Mouse (Mus musculus) spleen, adult 12 weeks (tissue): ENCODE results near the gene Ppig.
"Not testable (repeated sequence)": the region's sequence is repeated elsewhere in the genome, so short reads cannot be mapped to it uniquely, and the experiment has no call there.

Source experiments
- DNase-seq: peaks from one replicate; pipeline ENCODE4 v3.0.0; 2022; ENCODE audit warnings: low spot score

Gene Ppig

DNA sequence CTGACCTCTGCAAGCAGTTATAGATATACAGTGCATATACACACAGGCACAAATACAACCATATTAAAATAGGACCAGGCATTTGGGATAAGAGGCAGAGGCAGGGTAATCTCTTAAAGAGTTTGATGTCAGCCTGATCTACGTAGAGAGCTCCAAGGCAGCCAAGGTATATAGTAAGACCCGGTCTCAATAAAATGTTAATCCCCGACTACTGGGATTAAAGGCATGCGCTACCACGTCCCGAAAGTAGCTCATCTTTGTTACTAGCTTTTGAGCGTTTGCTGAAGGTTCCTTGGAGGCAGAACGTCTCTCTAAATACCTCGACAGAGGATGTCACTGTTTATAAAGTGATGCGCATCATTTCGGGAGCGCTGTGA lies at the start of gene Ppig:
Gene Ppig, plus strand, starts transcription at position 273 of the 377 bp plus-strand sequence.
- no peak for DNase-seq

DNA sequence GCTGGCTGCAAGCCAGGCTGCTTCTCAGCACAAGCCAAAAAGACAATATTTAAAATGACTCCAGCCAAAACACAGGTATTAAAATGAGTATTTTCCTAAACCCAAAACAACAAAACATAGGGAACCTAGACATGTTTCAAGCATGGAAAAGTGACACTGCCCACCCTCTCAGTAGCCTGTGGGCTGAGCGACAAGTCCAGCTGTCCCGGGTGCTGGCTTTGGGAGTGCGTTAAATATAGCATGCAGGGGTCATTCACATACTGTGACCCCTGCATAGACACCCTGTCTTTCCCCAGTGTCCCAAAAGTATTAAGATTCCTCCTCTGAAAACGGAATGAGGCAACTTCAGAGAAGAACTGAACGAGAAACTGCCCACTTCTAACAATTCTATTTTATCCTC lies 48.6 kb upstream of the Ppig start:
- no peak for DNase-seq

DNA sequence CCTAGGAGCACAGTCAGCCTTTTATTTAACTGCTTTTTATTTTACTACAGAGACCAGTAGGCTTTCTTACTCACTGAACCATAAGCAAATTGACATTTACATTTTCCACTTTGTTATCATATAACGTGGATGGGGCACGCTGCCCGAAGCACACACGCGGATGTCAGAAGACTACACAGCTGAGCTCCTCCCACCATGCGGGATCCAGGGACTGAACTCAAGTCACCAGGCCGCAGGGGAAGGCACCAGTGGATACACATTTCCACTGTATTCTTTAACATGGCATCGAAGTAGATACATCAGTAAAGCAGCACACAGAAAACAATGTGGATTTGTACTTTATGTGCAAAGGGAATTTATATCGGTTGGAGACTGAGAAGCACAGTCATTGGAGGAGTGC lies 47.1 kb upstream of the Ppig start:
- no peak for DNase-seq

DNA sequence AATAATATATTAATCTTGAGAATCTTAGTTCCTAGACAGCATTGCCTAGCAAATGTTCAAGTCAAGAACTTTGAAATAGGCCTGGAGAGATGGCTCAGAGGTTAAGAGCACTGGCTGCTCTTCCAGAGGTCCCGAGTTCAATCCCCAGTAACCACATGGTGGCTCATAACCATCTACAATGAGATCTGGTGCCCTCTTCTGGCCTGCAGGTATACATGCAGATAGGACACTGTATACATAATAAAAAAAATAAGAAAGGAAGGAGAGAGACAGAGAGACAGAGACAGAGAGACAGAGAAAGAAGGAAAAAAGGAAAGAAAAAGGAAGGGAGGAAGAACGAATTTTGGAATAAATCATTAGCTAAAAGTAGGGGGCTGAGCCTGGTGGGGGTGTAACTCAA lies 45.6 kb upstream of the Ppig start:
- no peak for DNase-seq

DNA sequence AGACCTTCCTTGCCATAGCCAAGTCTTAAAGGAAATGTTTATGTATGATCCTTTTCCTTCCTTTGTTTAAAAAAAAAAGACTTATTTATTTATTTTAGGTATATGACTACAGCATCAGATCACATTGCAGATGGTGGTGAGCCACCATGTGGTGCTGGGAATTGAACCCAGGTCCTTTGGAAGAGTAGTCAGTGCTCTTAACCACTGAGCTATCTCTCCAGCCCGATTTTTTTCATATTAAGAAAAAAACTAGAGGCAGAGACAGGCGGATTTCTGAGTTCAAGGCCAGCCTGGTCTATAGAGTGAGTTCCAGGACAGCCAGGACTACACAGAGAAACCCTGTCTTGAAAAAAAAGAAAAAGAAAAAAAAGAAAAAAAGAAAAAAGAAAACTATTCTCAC lies 45.1 kb upstream of the Ppig start:
- DNase-seq = not testable (repeated sequence)

DNA sequence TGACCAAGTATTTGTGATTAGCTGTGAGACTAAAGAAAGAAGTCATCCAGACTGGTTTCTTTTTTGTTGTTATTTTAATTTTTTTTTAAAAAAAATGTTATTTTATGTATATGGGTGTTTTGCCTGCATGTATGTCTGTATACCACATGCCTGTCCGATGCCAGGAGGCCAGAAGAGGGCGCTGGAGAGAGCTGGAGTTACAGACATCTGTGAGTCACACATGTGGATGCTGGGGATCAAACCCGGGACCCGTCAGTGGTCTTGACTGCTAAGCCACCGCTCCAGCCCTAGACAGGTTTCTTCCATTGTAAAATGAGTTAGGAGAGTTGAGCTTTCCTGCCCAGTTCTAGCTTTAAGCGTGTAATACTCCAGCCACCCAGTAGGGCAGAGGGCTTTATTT lies 42.4 kb upstream of the Ppig start:
- DNase-seq = peak; percentile 15

DNA sequence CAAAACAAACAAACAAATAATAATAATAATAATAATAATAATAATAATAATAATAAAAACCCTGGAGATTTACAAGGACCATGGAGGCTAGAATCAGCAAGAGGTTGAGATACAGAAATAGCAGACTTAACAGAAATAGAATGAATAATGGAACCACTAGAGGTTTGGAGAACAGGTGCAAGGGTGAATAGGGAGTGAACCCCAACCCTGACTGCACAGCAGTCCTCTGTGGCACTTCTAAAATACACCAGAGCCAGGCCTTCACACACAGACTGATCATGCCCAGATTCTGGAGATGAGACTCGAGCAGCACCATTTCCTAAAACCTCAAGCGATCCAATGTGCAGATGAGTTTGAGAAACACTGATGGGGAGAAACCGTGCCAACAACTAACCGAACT lies 40.4 kb upstream of the Ppig start:
- DNase-seq = no peak

DNA sequence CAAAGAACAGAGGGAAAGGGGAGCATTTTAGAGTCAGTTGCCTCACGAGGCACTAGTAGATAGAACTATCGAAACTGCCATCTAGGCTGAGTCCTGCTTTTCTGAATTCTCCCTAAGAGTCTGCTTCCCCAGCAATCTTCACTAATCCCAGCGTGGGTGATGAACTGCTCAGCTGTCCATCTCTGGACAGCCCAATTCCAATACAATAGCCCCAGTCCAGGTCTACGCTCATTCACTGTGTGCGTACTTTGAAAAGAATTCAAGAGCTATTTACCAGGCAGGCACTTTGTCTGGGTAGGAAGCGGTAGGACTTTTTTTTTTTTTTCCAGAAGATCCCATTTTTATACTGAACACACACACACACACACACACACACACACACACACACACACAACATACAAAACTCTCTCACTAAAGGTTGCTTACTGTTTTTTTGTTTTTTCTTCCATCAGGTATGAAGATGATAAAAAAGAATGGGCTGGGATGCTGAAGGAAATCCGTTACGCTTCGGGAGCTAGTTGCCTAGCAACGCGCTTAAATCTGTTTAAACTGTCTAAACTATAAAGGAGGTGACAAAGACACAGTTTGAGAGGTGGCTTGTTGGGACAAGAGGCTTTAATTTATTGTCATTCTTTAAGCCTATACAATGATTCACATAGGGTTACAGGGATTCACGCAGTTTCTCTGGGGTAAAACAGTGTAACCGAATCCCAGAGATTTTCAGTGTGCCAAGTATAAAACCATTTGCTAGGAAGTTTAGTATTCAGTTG lies 39.1 kb upstream of the Ppig start:
- no peak for DNase-seq

DNA sequence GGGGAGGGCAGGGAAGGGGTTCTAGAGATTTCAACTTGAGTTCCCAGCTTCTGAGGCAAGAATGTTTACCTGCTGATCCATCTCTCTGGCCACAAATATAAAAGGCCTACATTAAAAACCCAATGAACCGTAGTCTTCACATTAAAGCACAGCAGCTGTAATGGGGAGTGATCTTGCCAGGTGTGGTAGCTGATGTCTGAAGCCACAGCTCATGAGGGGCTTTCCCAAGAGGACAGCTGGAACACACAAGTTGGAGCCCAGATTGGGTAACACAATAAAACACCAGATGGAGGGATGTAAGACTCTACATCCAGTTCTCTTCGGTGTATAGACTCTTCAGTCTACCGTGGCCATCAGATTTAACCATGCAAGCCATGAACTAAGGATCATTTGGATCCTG lies 37.9 kb upstream of the Ppig start:
- DNase-seq = no peak

DNA sequence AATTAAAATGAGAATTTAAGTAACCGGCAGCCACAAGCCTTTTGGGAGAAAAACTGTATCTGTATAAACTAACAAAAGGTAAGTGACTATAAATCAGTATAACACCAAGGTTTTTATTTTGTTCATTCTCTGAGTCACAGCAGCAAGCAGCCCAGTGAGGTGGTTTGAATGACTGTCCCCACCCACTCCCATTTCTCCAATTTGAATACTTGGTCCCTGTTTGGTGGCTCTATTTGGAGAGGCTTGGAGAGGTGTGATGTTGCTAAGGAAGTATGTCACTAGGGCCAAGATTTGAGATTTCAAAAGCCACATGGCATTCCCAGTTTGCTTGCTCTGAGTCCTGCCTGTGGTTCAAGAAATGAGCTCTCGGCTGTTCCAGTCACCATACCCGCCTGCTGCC lies 32.1 kb upstream of the Ppig start:
- DNase-seq = no peak

DNA sequence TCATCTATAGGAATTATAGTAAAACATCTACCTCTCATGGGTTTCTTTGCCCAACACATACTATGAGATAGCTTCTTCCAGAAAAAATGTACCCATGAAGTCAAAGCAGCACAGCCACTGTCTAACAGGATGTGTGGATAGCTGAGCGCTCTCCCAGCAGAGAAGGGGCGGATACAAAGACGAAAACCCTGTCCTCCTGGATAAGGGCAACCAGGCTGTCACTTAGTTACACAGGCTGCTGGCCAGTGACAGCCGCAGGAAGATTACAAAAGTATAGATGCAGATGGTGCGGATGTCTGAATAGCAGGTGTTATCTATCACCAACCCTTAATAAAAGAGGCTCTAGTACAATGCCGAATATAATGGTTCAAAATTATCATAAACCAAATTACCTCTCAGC lies 31.5 kb upstream of the Ppig start:
- no peak for DNase-seq

DNA sequence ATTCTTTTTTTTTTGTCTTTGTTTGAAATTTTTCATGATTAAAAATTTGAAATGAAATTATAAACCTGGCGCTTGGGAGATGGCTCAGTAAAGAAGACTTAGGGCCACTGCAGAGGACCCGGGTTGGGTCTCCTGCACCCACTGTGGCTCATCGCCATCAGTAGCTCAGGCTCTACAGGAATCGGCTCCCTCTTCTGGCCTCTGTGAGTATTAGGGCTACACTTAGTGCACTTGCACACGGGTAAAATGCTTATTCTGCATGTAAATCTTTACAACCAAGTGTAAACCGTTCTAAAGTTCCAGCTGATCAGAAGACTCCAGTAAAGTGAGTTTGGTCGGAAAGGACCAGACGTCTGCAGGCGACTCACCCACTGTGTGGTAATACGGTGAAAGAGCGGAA lies 28.8 kb upstream of the Ppig start:
- DNase-seq = no peak

DNA sequence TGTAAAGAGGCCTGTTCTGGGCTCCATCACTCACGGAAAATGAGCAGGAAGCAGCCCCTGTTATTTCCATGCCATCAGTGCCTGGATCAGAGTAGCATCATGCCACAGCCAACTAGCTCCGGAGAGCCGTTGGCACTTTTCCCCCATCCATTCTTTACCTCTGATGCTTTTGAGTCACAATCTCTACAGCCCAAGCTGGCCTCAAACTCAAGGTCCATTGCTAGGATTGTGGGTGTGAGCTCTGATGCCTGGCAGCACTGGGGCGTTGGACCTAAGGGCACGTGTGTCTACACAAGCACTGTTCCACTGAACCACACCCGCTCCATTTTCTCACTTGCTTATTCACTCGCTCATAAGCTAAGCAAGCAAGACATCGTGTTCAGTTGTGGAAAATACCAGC lies 21.9 kb upstream of the Ppig start:
- DNase-seq = no peak

DNA sequence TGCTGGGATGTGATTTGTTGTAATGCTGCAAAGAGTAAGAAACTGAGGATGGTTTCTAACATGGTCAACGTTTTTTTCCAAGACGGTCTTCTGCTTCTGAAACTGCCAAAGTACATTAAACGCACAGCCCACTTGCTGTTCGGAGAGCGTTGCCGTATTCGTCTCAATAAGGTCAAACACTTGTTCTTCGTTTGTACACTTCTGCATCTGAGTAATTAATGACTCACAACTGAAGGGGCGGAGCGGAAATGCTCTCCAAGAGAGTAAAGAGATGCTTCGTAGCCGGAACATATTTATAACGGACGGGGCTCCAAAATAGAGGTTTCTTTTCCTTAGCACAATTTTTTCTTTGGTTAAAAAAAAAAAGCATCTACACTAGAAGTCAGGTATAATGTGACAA lies 10.2 kb upstream of the Ppig start:
- DNase-seq = no peak

DNA sequence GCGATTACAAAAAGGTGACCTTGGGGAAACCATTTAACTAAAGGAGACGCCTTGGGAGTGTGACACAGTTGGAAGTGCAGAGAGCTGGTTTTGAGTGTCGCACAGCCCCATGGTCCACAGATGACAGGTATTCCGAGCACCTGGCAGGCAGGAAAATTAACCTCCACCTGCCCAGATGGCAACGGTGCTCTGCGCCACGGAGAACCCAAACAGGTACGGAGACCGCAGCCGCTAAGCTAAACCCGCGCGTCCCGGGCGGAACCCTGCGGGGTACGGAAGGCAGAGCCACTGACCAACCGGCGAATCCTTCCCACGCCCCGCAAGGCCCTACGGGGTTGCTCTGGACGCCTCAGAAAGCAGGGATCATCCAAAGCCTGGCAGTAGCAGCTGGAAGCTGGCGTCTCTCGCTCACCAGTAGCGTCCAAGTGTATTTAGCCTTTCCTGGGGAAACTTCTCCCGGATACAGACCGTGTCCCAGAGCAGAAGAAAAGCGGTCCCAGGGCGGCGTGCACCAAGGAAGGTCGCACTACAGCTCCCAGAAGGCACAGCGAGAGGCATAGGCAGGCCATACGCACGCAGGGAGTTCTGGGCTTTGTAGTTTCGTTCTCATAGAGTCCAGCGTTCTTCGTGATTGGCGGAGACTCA lies 9.2 kb upstream of the Ppig start, which contains the start of gene Fastkd1:
Gene Fastkd1, minus strand, starts transcription at position 536 of the 645 bp plus-strand sequence.
- DNase-seq = peak; percentile 65

DNA sequence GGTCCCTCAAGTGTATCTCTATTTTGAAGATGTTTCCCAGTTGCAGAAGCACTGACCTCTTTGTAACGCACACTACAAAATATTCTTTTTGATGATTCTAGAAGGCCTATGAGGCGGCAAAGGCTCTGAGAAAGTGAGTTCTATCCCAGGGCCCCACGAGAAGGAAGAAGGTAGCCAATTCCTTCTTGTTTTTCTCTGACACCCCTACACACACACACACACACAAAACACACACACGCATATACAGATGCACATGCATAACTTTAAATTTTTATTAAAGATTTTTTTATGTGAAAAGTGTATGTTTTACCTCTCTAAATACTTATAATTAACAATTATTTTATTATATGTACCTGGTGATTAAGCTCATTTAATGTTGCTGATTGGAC lies 8.7 kb upstream of the Ppig start:
- no peak for DNase-seq

DNA sequence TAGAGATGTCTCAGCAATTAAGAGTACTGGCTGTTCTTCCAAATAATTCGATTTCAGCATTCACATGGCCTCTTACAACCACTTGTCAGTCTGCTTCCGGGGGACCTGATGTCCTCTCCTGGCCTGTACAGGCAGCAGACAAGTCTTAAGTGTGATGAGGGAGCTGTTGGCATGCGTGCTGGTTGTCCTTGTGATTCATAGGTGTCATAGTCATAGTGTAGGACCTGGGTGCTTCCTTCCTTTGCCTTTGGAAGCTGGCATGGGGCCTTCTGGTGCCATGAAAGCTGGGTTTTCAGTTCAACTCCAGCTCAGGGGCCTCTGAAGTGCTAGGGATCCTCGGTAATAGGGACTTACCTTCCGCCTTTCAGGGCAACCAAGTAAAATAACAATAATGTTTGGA lies 8.2 kb upstream of the Ppig start:
- no peak for DNase-seq

DNA sequence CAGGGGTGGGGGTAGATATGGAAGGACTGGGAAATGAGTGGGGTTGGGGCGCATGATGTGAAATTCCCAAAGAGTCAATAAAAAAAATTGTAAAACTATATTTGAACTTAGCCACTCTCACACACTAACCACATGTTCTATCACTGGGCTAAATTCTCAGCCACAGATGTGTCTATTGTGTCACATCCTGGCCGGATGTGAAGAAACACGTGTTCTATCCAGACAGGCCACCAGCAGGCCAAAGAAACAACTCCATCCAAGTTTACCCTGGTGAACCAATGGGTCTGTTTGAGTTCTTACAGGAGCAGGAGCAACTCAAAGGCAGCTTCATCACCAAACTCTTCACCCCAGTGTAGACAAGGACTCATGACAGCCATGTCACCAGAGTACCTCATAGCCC lies 5.9 kb upstream of the Ppig start:
- no peak for DNase-seq

DNA sequence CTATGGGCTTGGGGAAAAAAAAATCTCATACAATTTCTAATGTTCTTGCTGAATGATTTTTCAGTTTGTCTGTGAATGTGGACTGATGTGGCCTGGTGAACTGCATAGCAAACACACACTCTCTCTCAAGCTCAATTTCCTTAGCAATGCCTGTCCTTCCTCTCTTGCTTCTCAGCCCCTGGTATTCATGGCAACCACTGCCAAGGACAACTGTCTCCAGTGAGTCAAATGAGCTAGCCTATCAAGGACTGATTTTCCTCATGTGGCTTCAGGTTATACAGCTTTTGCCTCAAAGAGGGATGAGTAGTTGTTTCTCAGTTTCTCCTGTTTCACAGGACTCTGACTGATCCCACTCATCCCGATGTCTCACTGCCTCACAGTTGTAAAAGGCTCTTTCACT lies 3.2 kb upstream of the Ppig start:
- DNase-seq = no peak

DNA sequence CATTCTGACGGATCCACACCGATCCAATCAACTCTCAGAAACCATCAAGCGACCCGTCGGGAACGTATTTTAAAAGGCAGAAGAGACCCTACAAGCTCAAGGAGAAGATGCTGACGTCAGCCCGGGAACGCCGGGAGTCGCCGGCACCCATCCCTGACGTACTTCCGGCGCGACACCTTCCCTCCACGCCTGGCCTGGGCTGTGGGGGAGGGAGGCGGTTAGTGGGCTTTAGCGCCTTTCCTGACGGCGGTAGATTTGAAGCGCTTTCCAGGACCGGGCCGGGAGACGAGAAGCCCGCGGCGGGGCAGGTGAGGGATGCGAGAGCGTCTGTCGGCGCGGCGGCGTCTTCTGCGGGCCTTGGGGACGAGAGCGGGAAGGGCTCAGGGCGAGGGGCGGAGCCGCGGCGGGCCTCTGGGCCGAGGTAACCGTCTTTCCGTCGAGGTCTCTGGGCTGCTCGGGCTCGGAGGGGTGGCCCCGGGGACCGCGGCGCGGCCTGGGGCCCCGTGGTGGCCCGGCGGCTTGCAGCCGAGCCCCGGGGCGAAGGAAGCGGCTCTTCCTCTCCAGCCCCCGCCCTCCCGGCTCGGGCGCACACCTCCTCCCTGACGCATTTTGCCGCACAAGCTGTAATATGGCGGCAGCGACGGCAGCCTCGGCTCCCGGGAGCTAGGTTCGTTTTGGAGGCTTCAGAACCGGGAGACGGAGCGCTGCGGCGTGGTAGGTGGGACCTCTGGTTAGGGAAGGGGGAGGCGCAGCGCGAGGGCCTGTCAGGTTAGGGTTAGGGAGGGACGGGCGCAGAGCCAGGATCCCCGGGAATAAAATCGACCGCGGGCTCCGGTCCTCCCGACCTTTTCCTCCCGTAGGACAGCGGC lies 539 bp downstream of the Ppig start:
- DNase-seq = peak; percentile 84

DNA sequence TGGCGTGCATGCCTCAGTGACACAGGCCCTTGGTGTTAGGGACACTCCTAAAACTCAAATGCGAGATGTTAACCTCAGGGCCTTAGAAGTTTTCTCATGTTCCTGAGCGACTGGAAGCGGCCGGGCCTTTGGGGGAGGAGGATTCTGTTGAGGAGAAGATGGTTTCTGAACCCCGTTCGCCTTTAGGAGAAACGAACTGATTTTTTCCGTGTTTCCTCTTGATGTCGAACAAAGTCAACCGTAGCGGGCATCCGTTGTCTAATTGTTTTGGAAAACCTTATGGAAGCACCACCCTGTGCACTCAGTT lies 1.1 kb downstream of the Ppig start:
- DNase-seq = no peak

DNA sequence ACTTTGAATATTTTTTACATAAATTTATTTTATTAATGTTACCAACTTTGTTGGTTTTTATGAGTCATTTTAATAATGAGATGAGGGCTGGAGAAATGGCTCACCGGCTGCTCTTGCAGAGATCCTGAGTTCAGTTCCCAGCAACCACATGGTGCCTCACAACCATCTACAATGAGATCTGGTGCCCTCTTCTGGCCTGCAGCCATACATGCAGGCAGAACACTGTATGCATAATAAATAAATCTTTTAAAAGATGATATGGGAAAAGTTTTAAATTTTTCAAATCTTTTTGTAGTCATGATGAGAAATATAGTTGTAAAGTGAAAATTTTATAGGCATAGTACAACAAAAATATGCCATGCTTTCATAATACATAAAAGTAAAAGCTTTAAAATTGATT lies 22.7 kb downstream of the Ppig start:
- no peak for DNase-seq

DNA sequence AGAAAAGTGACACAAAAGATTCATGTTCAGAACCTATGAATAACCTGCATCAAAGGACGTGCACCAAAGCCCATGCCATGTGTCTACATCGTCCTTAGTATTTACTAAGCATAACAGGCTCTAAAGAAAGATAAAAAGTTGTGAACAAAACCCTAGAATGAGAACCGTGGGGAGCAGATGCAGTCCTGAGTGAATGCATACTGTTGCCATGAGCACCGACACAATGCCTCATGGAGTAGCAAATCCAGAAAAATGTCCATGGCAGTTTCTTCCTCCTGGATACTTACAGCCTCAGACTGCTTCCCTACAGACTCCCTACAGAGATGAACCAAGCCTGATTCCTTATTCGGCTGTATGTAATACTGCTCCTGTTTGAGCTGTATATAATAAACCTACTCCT lies 38.6 kb downstream of the Ppig start:
- DNase-seq = no peak
